Mouse (Mus musculus) cerebellum, adult 11 months (tissue): ENCODE measurements around the gene Insig1.
A peak's percentile ranks its signal among the peaks of the same experiment; 100 is the strongest.

Source experiments
- DNase-seq: peaks from one replicate; pipeline ENCODE4 v3.0.0; 2022

Insig1 gene

DNA sequence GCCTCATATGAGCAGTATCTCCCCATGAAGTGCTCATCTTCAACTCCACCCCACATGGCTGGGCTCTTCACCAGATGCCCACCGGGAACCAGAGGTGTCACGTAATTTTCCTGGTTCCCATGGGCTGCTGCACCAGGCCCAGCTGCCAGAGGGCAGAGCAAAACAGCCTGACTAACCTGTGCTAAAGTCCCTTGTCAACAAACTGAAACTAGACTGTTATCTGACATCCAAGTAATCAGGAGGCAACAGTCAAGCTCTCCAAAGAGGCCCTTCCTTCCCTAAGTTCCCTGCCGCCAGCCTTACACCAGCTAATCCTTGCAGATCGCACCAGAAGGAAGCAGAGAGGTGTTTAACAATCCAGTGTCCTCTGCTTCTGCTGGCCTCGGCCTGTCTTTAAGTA, 4.9 kb upstream of the Insig1 start:
- DNase-seq = no peak

- no peak for DNase-seq
Measured at GRCm38 (mm10) chr5:28070149-28070827, 875 bp upstream of the Insig1 start.

DNA sequence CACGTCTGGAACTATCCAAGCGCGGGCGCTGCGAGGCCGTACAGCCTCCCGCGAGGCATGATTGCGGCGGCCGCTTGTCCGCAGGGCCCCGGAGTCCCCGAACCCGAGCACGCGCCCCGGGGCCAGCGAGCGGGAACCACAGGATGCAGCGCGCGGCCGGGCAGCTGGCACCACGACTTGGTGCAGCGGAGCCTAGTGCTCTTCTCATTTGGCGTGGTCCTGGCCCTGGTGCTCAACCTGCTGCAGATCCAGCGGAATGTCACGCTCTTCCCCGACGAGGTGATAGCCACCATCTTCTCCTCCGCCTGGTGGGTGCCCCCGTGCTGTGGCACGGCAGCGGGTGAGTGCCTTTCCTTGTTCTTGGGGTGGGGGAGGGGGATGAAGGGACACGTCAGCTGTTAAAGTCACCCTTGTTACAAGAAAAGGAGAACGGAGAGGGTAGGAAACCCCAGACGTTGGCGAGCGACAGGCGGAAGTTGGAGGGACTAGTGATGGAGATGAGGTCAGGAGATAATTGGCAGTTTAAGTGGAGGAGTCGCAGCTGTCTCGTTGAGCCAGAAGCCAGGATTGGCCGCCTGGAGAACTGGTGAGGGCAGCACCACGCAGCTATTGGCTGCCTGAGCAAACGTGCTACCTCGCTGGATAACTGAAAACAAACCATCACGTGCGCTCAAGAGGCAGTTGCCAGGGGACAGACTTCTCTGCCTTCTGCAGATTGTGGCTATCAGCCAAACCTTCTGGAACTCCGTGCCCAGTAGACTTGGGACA, 477 bp downstream of the Insig1 start:
- peak; percentile 83 for DNase-seq

GRCm38 (mm10) chr5:28079431-28079830, 8.3 kb downstream of the Insig1 start:
- DNase-seq = no peak

GRCm38 (mm10) chr5:28081127-28081526, 10.0 kb downstream of the Insig1 start:
- no peak for DNase-seq

DNA sequence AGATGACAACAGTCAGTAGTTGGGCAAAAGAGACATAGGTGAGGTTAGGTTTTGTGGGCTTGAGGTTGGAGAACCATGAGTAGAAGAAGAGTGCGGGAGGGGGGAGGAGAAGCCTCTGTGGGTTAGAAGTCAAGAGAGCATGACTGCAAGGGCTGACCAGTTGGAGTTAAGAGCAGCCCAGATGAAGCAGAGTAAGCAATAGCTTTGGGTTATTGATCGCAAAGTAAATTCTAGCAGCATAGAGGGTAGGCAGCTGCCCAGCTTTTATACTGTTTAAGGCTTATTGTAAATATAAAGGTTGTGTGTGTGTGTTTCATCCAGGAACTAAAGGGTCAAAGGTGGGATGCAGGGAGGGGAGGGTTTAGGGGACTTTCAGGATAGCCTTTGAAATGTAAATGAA, 10.7 kb downstream of the Insig1 start:
- no peak for DNase-seq

GRCm38 (mm10) chr5:28082312-28082711, 11.1 kb downstream of the Insig1 start:
- no peak for DNase-seq

DNA sequence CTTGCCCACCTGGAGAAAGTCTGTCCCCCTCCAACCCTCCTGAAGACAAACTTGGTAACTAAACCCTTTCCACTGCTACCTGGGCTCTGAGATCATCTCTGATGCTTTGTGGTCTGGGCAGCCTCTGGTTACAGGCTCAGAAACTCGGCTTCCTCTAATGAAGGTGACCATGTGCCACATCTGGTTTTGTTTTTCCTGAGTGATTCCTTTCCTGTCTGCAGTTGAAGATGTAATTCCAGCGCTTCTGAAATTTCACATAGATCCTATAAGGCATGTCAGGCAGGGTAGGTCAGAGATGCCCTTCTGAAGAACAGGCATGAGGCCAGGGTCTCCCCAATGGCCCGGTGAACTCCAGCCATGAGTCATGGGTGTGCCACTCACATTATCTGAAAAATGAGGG, 11.6 kb downstream of the Insig1 start:
- DNase-seq = no peak

GRCm38 (mm10) chr5:28084743-28085142, 13.6 kb downstream of the Insig1 start:
- no peak for DNase-seq

GRCm38 (mm10) chr5:28090547-28090946, 19.4 kb downstream of the Insig1 start:
- DNase-seq = no peak

DNA sequence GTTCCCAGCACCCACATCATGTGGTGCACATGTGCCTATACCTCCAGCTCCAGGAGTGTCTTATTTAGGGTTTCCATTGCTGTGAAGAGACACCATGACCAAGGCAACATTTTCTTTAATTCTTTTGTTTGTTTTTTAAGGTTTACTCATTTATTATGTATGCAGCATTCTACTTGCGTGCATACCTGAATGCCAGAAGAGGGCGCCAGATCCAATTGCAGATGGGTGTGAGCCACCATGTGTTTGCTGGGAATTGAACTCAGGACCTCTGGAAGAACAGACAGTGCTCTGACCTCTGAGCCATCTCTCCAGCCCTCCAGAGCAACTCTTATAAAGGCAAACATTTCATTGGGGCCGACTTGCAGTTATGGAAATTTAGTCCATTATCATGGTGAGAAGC, 21.2 kb downstream of the Insig1 start:
- DNase-seq = no peak

GRCm38 (mm10) chr5:28093874-28094273, 22.7 kb downstream of the Insig1 start:
- DNase-seq = peak; percentile 76

GRCm38 (mm10) chr5:28094393-28094792, 23.2 kb downstream of the Insig1 start:
- DNase-seq = no peak

DNA sequence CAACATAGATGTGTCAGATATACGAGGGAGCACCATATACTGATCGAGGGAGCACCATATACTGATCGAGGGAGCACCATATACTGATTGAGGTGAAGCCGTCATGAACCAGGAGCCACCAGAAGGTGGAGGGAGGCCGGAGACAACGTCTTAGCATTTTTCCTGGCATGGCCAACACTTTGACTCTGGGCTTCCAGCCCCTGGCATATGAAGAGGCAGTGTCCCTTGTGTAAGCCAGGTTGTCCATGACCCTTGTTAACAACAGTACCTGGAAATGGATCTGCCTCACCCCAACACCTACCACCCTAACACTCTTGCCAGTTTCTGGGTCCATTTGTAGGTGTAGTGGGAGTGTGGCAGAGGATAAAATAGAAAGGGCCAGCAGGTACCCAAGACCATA, 23.7 kb downstream of the Insig1 start:
- no peak for DNase-seq

DNA sequence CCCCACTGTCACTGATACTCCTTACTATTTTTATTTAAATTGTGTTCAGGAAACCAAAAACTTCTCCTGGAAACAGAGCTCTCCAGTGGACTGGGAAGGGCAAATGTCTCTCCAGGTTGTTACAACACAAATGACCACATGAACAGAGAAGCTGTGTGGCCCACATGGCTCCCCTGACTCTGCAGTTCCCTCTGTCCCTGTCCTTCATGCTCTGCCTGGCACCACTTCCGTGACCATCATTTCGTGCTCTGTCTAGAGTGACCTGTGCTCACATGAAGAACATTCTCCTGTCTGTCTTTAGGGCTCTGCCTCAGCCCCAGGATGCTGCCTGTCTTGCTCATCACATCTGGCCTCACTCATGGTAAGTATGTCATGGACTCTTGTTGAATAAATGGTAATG, 24.5 kb downstream of the Insig1 start:
- no peak for DNase-seq

GRCm38 (mm10) chr5:28106966-28107365, 35.8 kb downstream of the Insig1 start:
- no peak for DNase-seq

- no peak for DNase-seq
Measured at GRCm38 (mm10) chr5:28107974-28108373, 36.8 kb downstream of the Insig1 start.

DNA sequence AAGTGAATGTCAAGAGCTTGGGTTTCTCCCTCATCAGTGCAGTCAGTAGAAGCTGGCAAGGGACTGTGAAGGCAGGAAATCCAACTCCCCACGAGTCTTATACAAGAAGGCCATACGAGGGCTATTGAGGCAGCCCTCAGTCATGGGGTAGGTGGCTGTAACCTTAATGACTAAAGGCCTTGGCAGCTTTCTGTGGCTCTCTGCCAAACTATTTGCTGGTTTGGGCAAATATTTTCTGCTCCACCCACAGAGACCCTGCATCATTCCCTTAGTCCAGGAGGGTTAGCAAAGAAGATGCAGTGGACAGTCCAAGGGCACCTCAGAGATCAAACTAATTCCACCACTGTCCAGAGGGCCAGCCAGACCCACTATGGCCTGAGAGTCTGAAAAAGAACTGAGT, 39.7 kb downstream of the Insig1 start:
- no peak for DNase-seq

DNA sequence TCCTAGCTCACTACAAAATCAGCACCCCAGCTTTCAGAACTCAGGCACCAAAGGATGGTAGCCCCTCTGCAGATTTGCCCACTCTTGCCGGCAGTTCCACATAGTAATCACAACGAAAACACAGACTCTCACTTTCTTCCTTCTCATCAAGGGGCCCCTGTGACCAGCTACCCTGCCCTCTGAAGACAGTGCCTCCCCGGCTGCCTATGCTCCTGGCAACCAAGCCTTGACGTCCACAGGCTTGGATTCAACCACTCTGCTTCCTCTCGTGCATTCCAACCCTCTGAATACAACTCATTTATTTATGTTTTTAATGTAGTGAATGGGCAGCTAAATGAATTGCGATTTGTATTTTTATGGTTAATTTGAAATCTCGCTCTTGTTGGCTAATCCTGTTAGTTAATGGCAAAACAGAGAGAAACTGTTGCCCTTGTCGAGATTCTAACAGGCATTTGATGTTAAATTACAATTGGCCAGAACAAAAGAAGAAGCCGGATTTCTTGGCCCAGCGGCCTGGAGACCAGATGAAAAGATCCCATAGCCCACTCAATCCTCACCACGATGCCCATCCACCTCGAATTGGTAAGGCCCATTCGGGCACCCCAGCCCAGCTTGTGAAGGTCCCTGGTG, 46.2 kb downstream of the Insig1 start:
- no peak for DNase-seq

- DNase-seq = peak; percentile 60
Measured at GRCm38 (mm10) chr5:28117882-28118530, 46.8 kb downstream of the Insig1 start.

GRCm38 (mm10) chr5:28118531-28118925, 47.4 kb downstream of the Insig1 start:
- peak; percentile 27 for DNase-seq

DNA sequence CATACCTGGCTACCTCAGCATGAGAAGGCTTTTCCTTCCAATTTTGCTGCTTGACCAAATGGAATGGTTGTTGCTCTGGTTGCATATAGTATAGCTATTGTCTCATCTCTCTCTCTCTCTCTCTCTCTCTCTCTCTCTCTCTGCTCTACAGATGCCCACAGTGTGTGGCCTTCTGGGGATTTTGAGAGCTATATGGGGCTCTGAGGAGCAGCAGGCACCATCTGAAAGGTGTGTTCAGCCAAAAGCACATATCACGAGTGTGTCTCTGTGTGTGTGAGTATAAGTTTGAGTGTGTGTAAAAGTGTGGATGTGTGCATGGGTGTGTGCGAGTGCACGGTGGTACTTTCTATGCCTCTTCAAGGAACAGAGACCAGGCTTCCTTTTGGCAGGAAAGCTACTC, 48.4 kb downstream of the Insig1 start:
- no peak for DNase-seq
